Mouse (Mus musculus) NIH3T3 (cell line): ENCODE results near the gene AL607142.1.

Experiments
- DNase-seq: peaks from one replicate; pipeline ENCODE4 v3.0.0-alpha.2; 2012; ENCODE audit warnings: low read depth

AL607142.1 gene

GRCm38 (mm10) chr4:120057529-120057928 is 7.3 kb upstream of the AL607142.1 start:
- DNase-seq, result no peak

GRCm38 (mm10) chr4:120058157-120058556 is 6.6 kb upstream of the AL607142.1 start:
- no peak for DNase-seq

DNA sequence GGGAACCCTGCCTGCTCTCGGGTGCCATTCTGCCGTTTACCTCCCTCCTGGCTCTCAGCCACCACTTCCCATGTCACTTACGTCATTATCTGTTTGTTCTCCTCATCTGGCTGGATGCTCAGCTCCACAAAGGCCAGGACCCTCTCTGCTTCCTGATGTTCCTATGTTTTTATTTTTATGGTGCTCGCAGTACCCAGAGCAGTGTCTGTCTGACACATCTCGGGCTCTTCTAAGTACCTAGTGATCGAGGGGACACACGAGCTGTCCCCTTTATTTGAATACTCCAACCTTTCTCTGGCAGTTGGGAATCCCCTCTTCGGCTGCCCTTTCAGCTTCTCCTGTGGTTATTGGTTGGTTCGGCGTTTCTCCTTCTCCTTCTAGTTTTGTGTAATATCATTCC is 6.0 kb upstream of the AL607142.1 start:
- DNase-seq, result no peak

GRCm38 (mm10) chr4:120061727-120062126 is 3.1 kb upstream of the AL607142.1 start:
- DNase-seq, result no peak

GRCm38 (mm10) chr4:120062198-120062597 is 2.6 kb upstream of the AL607142.1 start:
- no peak for DNase-seq

DNA sequence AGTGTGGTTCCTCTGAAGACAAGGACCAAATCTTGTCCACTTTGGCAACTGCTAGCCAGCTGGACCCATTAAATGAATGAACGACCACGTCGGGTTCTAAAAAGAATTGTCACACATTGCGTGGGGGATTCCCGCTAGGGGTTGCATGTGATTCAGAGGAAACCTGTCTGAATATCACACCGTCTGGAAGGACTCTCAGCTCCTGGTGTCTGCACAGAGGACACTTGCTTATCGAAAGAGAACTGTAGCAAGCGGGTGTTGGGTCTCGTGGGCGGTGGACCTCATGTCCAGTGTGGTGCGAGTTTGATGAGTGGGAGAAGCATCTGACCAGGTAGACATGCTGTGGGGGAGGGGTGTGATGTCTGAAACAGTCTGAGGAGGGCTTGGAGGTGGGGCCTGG is 2.0 kb upstream of the AL607142.1 start:
- DNase-seq, result no peak

DNA sequence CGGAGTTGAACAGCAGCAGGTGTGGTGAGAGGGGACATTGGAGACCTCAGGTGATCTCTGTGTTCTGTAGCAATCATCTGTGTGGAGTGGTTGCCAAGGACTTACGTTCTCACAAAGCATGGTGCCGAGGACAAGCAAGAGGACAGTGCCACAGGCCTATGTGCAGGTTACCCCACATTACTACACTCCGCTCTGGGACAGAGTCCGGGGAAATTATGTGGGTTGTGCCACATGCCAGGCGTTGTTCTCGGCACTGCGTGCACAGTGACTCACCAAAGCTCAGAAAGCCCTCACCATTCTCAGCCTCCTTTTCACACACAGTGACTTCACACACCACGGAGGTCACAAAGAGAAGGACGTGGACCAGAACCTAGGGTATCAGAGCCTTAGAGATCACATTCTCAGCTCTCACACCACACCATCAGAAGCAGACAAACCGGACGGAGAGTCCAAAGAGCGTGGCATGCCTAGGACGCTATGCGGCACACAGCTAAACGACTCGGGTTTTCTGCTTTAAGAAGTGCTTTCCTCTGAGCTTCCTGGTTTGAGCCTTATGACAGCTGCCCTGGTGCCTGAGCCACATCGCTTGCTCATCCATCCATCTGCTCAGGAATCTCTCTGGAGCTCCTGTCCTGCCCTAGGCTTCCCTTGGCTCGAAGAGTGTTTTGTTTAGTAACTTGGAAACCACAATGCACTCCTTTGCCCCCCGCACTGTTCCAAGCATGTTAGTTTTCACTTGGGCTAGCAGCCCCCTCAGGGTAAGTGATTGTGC is 1.3 kb upstream of the AL607142.1 start:
- DNase-seq, result no peak

DNA sequence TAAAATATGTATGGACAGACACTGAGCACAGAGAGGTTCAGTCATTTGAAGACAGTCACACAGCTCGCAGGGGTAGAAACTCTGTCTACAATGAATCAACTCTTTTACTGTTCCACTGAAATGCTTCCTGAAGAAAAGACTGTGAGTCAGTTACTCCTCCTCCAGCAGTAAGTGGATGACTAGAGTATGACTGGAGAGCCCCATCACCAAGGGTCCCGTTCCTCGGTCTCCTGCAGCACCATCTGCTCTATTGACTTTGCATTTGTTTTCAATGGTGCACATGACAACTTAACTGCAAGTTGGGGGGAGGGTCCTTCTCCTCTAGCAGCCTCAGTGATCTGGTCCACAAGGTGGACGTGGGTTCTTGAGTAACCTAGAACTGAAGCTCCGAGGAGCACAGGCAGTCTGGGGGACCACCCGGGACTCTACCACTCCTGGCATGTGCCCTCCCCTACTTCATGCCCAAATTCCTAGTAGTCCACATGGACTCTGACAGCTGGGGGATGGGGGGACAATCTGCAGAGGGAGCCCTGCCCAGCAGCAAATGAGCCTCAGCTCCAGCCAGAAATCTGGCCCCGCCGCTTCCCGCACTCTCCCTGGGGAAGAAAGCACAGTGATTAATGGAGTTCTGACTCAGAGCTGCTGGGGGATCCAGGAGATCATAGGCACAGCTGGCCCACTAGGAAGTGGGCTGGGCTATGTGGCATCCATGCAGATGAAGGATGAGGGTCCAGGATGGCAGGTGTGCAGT is 2.2 kb downstream of the AL607142.1 start:
- DNase-seq, result peak; percentile 95

DNA sequence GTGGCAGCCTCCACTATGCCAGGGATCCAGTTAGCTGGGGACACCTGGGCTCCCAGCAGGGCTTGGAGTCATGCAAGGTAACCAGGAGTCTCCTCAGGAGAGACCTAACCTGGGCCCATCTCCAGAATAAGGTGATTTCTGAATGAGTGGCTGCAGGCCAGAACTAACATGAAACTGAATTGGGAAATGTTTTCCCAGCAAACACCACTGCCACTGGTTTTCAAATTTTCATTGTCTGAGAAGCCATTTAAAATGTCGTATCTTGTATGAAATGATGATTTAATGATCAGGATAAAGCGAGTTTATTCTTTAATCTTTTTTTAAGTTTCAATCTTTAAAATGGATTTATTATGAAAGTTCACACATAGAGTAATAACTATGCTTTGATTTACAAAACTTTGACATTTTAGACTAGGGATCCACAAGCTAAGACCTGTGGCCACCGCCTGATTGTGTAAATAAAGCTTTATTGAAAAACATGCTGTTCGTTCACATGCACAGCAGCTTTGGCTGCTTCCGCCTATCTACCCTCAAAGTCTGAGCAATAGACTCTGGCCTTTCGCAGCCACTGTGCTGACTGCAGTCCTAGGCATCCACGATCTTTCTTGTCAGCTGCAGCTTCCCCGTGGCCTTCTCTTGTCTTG is 2.9 kb downstream of the AL607142.1 start:
- no peak for DNase-seq

GRCm38 (mm10) chr4:120068883-120069581 is 4.2 kb downstream of the AL607142.1 start:
- DNase-seq, result no peak

- no peak for DNase-seq
Observed at GRCm38 (mm10) chr4:120069582-120069980, 4.8 kb downstream of the AL607142.1 start.

DNA sequence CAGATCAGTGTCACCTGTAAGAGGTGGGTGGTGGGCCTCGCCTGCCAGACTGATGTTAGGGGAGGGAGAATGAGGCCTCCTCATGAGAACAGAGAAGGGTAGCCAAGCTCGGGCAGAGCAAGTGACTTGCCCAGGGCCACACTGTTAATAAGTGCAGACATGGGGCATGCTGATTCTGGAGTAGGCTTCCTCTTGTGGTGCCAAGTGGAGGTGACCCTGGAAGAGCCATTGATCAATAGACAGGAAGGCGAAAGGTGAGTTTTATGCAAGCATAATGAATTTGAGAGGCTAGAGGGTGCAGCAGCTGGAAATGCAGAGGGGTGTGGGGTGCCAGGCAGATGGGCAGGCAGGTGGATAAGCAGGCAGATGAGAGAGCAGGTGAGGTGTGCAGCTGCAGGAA is 6.6 kb downstream of the AL607142.1 start:
- DNase-seq, result no peak

- no peak for DNase-seq
Observed at GRCm38 (mm10) chr4:120071842-120072507, 7.2 kb downstream of the AL607142.1 start.

- no peak for DNase-seq
Observed at GRCm38 (mm10) chr4:120074061-120074460, 9.3 kb downstream of the AL607142.1 start.

DNA sequence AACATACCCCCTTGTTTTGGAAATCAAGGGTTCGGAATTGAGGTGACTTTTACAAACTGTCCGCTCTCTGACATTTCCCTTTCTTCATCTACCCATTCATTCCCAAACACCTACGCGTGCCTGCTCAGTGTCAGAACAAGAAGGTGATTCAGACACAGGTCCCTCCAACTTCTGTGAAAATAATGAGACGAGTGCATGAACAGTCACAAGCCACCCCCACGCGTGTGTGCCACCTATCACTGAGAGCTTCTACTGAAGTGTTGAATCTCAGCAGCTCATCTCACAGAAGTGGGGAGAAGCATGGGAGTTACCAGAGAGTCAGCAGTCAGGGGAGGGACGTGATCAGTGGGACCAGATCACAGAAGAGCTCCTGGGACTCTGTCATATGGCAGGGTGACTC is 12.5 kb downstream of the AL607142.1 start:
- DNase-seq, result no peak

- DNase-seq, result no peak
Observed at GRCm38 (mm10) chr4:120082527-120082926, 17.7 kb downstream of the AL607142.1 start.

- DNase-seq, result peak; percentile 95
Observed at GRCm38 (mm10) chr4:120083700-120084099, 18.9 kb downstream of the AL607142.1 start.

DNA sequence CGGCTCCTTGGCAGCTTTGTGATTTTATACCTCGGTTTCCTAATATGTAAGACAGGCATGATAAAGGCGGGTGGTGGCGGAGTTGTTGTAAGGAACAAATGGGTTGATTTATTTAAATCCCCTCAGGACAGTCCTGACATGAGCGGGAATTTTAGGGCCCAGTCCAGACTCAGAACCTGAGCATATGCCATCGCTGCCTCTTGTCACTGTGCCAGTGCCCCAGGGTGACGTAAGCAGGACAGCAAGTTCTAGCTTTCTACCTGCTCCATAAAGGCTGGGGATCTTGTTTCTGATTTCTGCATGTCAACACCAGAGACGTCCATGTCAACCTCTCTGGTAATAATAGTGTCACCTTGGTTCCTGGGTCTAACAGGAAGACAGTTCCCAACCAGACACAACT is 24.7 kb downstream of the AL607142.1 start:
- DNase-seq, result no peak

DNA sequence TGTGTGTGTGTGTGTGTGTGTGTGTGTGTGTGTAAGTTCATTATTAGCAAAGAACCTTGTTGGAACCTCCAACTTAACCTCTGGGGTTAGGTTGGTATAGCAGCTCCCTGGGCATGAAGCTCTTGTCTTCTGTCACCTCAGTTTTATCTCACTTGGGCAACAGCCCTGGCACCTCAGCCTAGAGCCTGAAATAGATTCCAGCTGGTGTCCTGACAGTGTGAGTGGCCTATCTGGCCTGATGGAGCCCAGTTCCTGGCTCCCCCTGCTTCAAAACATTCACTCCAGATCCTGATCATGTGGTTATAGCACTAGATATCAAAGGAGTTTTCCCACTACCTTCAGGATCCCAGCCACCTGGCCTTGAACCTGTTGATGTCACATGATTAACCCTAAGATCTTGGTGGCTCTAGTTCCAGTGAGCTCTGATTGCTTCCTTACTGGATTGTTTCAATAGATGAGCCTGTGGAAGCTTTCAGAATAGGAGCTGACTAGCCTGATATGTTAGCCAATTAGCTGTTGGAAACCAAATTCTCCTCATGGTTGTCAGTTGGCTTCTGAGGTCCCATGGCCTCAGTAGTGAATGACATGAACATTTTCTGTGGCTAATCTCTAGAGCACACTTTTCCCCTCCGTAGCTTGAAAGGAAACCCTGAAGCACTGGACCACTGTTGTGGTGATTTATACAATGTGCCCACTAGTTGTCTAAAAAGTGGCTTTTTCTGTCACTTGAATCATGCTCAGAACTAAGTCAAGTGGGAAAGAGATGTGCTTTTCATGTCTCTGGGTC is 27.4 kb downstream of the AL607142.1 start:
- no peak for DNase-seq

GRCm38 (mm10) chr4:120096935-120097334 is 32.1 kb downstream of the AL607142.1 start:
- DNase-seq, result no peak

DNA sequence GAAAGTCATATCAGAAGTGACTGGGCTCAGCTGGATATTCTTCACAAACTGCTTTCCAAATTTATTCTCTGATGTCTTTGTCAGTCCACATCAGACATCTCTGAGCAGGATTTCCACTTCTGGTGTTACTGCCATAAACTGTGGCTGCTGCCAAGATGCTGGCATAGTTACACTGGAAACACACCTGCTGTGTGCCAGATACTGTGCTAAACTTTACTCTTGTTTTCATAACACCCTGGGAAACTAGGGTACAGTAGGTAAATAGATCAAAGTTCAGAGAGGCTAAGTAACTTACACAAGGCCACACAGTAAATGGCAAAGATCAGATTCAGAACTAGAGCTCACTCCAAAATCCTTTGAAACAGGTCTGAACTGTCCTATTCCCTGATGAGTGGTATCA is 36.4 kb downstream of the AL607142.1 start:
- no peak for DNase-seq
